Mouse (Mus musculus): Measurements from ENCODE around the gene Slc29a3. TPM values are rescaled to one million over a fixed set of nuclear protein-coding genes. Genes with fewer than 3 reads are reported as not detected.

Gene Slc29a3
- polyA plus RNA-seq, 2 experiments: 1.7 to 2.1 TPM

- Histone ChIP-seq H3K9ac (replicated peaks) (no peak overlapping the region), H3K36me3 (replicated peaks; ENCODE audit: control insufficient read depth, insufficient read depth, low read depth) (no peaks in the 10 kb centered on the region), H3K27me3 (ENCODE audit: control insufficient read depth, insufficient read depth, low read length) (peaks cover 3% of the 10 kb centered on the region; the same call in 1 of the 2 replicates), H3K4me2 (ENCODE audit: low read depth) (no peak overlapping the region), H3K4me1 (replicated peaks; ENCODE audit: control insufficient read depth in 2 of 2, insufficient read depth in 2 of 2, low read length in 1 of 2) (peaks cover 0 to 3% of the 10 kb centered on the region in 2 experiments; a peak in 1 of 4 replicates), H3K9me3 (ENCODE audit: control insufficient read depth, low read length) (no peaks in the 10 kb centered on the region), H3K27ac (no peak overlapping the region), H3K4me3 (ENCODE audit: insufficient read depth in 1 of 2, low read depth in 2 of 2, low read length in 2 of 2) (no peak overlapping the region)
- WGBS (ENCODE audit: insufficient replicate concordance): 63% methylated on average over 14 of the region's 14 CpGs
- ATAC-seq (ENCODE audit: insufficient read depth) (no peak), DNase-seq (ENCODE audit: low read depth in 3 of 3, low spot score in 3 of 3) (no peak)
- TF ChIP-seq EP300 (IDR thresholded peaks at IDR 0.05; ENCODE audit: low read depth): no peak
- no peak for TF ChIP-seq CTCF (IDR thresholded peaks at IDR 0.05; ENCODE audit: low read depth)
These were observed 45.3 kb upstream of the Slc29a3 start for GRCm38 (mm10) chr10:60797682-60798422.

- no peak overlapping the region for H3K9ac ChIP-seq (replicated peaks)
- TF ChIP-seq EP300 (IDR thresholded peaks at IDR 0.05; ENCODE audit: low read depth) (no peak), CTCF (IDR thresholded peaks at IDR 0.05; ENCODE audit: low read depth) (no peak)
- no peaks in the 10 kb centered on the region for H3K9me3 ChIP-seq (ENCODE audit: control insufficient read depth, low read length)
These were observed 43.9 kb upstream of the Slc29a3 start for GRCm38 (mm10) chr10:60796474-60796873.

GRCm38 (mm10) chr10:60796028-60796427 is 43.4 kb upstream of the Slc29a3 start:
- Histone ChIP-seq H3K27ac (no peak overlapping the region), H3K9me3 (ENCODE audit: control insufficient read depth, low read length) (no peaks in the 10 kb centered on the region), H3K4me2 (ENCODE audit: low read depth) (no peak overlapping the region), H3K36me3 (replicated peaks; ENCODE audit: control insufficient read depth, insufficient read depth, low read depth) (no peaks in the 10 kb centered on the region), H3K27me3 (ENCODE audit: control insufficient read depth, insufficient read depth, low read length) (no peaks in the 10 kb centered on the region; the same call in 1 of the 2 replicates), H3K9ac (replicated peaks) (no peak overlapping the region), H3K4me3 (ENCODE audit: insufficient read depth in 1 of 2, low read depth in 2 of 2, low read length in 2 of 2) (no peak overlapping the region), H3K4me1 (replicated peaks; ENCODE audit: control insufficient read depth in 2 of 2, insufficient read depth in 2 of 2, low read length in 1 of 2) (peaks cover 0 to 3% of the 10 kb centered on the region in 2 experiments; a peak in 1 of 4 replicates)
- ATAC-seq (ENCODE audit: insufficient read depth) (no peak), DNase-seq (ENCODE audit: low read depth in 3 of 3, low spot score in 3 of 3) (no peak)
- WGBS (ENCODE audit: insufficient replicate concordance): 48% methylated on average over 5 of the region's 5 CpGs
- no peak for TF ChIP-seq CTCF (IDR thresholded peaks at IDR 0.05; ENCODE audit: low read depth)
- TF ChIP-seq EP300 (IDR thresholded peaks at IDR 0.05; ENCODE audit: low read depth): no peak

More at GRCm38 (mm10) chr10:60796474-60796873, 43.9 kb upstream of the Slc29a3 start:
- H3K27me3 ChIP-seq (ENCODE audit: control insufficient read depth, insufficient read depth, low read length): peaks cover 2% of the 10 kb centered on the region; the same call in 1 of the 2 replicates
- WGBS (ENCODE audit: insufficient replicate concordance): 69% methylated on average over 7 of the region's 7 CpGs
- ATAC-seq (ENCODE audit: insufficient read depth): no peak
- DNase-seq (ENCODE audit: low read depth in 3 of 3, low spot score in 3 of 3): no peak
- no peak overlapping the region for H3K4me3 ChIP-seq (ENCODE audit: insufficient read depth in 1 of 2, low read depth in 2 of 2, low read length in 2 of 2)
- H3K36me3 ChIP-seq (replicated peaks; ENCODE audit: control insufficient read depth, insufficient read depth, low read depth): no peaks in the 10 kb centered on the region
- no peak overlapping the region for H3K4me2 ChIP-seq (ENCODE audit: low read depth)
- no peak overlapping the region for H3K27ac ChIP-seq
- H3K4me1 ChIP-seq (replicated peaks; ENCODE audit: control insufficient read depth in 2 of 2, insufficient read depth in 2 of 2, low read length in 1 of 2): peaks cover 0 to 3% of the 10 kb centered on the region in 2 experiments; a peak in 1 of 4 replicates

GRCm38 (mm10) chr10:60794792-60795191 is 42.2 kb upstream of the Slc29a3 start:
- H3K9me3 ChIP-seq (ENCODE audit: control insufficient read depth, low read length): no peaks in the 10 kb centered on the region
- H3K4me1 ChIP-seq (replicated peaks; ENCODE audit: control insufficient read depth in 2 of 2, insufficient read depth in 2 of 2, low read length in 1 of 2): peaks cover 0 to 3% of the 10 kb centered on the region in 2 experiments; a peak in 1 of 4 replicates
- no peak overlapping the region for H3K9ac ChIP-seq (replicated peaks)
- no peaks in the 10 kb centered on the region; the same call in 1 of the 2 replicates for H3K27me3 ChIP-seq (ENCODE audit: control insufficient read depth, insufficient read depth, low read length)
- H3K4me3 ChIP-seq (ENCODE audit: insufficient read depth in 1 of 2, low read depth in 2 of 2, low read length in 2 of 2): no peak overlapping the region
- DNase-seq (ENCODE audit: low read depth in 3 of 3, low spot score in 3 of 3) (no peak), ATAC-seq (ENCODE audit: insufficient read depth) (no peak)
- H3K4me2 ChIP-seq (ENCODE audit: low read depth): no peak overlapping the region
- 61% methylated on average over 8 of the region's 8 CpGs for WGBS (ENCODE audit: insufficient replicate concordance)
- TF ChIP-seq EP300 (IDR thresholded peaks at IDR 0.05; ENCODE audit: low read depth): no peak
- no peak for TF ChIP-seq CTCF (IDR thresholded peaks at IDR 0.05; ENCODE audit: low read depth)
- H3K36me3 ChIP-seq (replicated peaks; ENCODE audit: control insufficient read depth, insufficient read depth, low read depth): no peaks in the 10 kb centered on the region
- H3K27ac ChIP-seq: no peak overlapping the region

- Histone ChIP-seq H3K4me1 (replicated peaks; ENCODE audit: control insufficient read depth in 2 of 2, insufficient read depth in 2 of 2, low read length in 1 of 2) (peaks cover 0 to 3% of the 10 kb centered on the region in 2 experiments; a peak in 1 of 4 replicates), H3K9me3 (ENCODE audit: control insufficient read depth, low read length) (no peaks in the 10 kb centered on the region), H3K36me3 (replicated peaks; ENCODE audit: control insufficient read depth, insufficient read depth, low read depth) (no peaks in the 10 kb centered on the region), H3K27ac (no peak overlapping the region), H3K27me3 (ENCODE audit: control insufficient read depth, insufficient read depth, low read length) (no peaks in the 10 kb centered on the region), H3K9ac (replicated peaks) (no peak overlapping the region), H3K4me3 (ENCODE audit: insufficient read depth in 1 of 2, low read depth in 2 of 2, low read length in 2 of 2) (no peak overlapping the region), H3K4me2 (ENCODE audit: low read depth) (no peak overlapping the region)
- ATAC-seq (ENCODE audit: insufficient read depth) (no peak), DNase-seq (ENCODE audit: low read depth in 3 of 3, low spot score in 3 of 3) (no peak)
- WGBS (ENCODE audit: insufficient replicate concordance): 74% methylated on average over 11 of the region's 11 CpGs
- no peak for TF ChIP-seq EP300 (IDR thresholded peaks at IDR 0.05; ENCODE audit: low read depth)
- TF ChIP-seq CTCF (IDR thresholded peaks at IDR 0.05; ENCODE audit: low read depth): no peak
These were observed 41.8 kb upstream of the Slc29a3 start for GRCm38 (mm10) chr10:60794374-60794773.
